Mouse (Mus musculus): ENCODE data around the gene Ttc19.
"Not testable (repeated sequence)": the region's sequence is repeated elsewhere in the genome, so short reads cannot be mapped to it uniquely, and the experiment has no call there.

Gene Ttc19

GRCm38 (mm10) chr11:62284020-62284419, 2.7 kb downstream of the Ttc19 start:
- not testable (repeated sequence) for DNase-seq (ENCODE audit: low read depth, low spot score)

GRCm38 (mm10) chr11:62285020-62285419, 3.7 kb downstream of the Ttc19 start:
- no peak for DNase-seq (ENCODE audit: low read depth, low spot score)

GRCm38 (mm10) chr11:62287700-62288099, 6.4 kb downstream of the Ttc19 start:
- no peak for DNase-seq (ENCODE audit: low read depth, low spot score)

- no peak for DNase-seq (ENCODE audit: low read depth, low spot score)
These were observed 12.8 kb downstream of the Ttc19 start for GRCm38 (mm10) chr11:62294121-62294520.

- DNase-seq (ENCODE audit: low read depth, low spot score): no peak
These were observed 17.6 kb downstream of the Ttc19 start for GRCm38 (mm10) chr11:62298883-62299282.

- no peak for DNase-seq (ENCODE audit: low read depth, low spot score)
These were observed 24.6 kb downstream of the Ttc19 start for GRCm38 (mm10) chr11:62305866-62306265.

- no peak for DNase-seq (ENCODE audit: low read depth, low spot score)
These were observed 28.0 kb downstream of the Ttc19 start for GRCm38 (mm10) chr11:62309296-62309695.

- DNase-seq (ENCODE audit: low read depth, low spot score): no peak
These were observed 33.7 kb downstream of the Ttc19 start for GRCm38 (mm10) chr11:62314984-62315383.

GRCm38 (mm10) chr11:62317746-62318145, 36.5 kb downstream of the Ttc19 start:
- DNase-seq (ENCODE audit: low read depth, low spot score): no peak

- DNase-seq (ENCODE audit: low read depth, low spot score): no peak
These were observed 38.8 kb downstream of the Ttc19 start for GRCm38 (mm10) chr11:62320097-62320496.

- DNase-seq (ENCODE audit: low read depth, low spot score): no peak
These were observed 42.4 kb downstream of the Ttc19 start for GRCm38 (mm10) chr11:62323659-62324058.

GRCm38 (mm10) chr11:62331141-62331540, 49.9 kb downstream of the Ttc19 start:
- DNase-seq (ENCODE audit: low read depth, low spot score): no peak

GRCm38 (mm10) chr11:62332228-62332627, 51.0 kb downstream of the Ttc19 start:
- no peak for DNase-seq (ENCODE audit: low read depth, low spot score)

- no peak for DNase-seq (ENCODE audit: low read depth, low spot score)
These were observed 61.7 kb downstream of the Ttc19 start for GRCm38 (mm10) chr11:62343002-62343401.

GRCm38 (mm10) chr11:62351948-62352347, 70.7 kb downstream of the Ttc19 start:
- no peak for DNase-seq (ENCODE audit: low read depth, low spot score)

- no peak for DNase-seq (ENCODE audit: low read depth, low spot score)
These were observed 73.9 kb downstream of the Ttc19 start for GRCm38 (mm10) chr11:62355216-62355615.

GRCm38 (mm10) chr11:62366879-62367278, 85.6 kb downstream of the Ttc19 start:
- no peak for DNase-seq (ENCODE audit: low read depth, low spot score)

GRCm38 (mm10) chr11:62369924-62370323, 88.7 kb downstream of the Ttc19 start:
- DNase-seq (ENCODE audit: low read depth, low spot score): no peak

- no peak for DNase-seq (ENCODE audit: low read depth, low spot score)
These were observed 90.5 kb downstream of the Ttc19 start for GRCm38 (mm10) chr11:62371776-62372175.

GRCm38 (mm10) chr11:62377202-62377851, 96.1 kb downstream of the Ttc19 start:
- not testable (repeated sequence) for DNase-seq (ENCODE audit: low read depth, low spot score)

Measured in c-Kit-negative CD71-positive TER-119-positive erythroid progenitor cells, embryonic 14.5 days (primary cell).